Comparison of ENCODE assay signal across 24 mouse cellular contexts in the genomic region with DNA sequence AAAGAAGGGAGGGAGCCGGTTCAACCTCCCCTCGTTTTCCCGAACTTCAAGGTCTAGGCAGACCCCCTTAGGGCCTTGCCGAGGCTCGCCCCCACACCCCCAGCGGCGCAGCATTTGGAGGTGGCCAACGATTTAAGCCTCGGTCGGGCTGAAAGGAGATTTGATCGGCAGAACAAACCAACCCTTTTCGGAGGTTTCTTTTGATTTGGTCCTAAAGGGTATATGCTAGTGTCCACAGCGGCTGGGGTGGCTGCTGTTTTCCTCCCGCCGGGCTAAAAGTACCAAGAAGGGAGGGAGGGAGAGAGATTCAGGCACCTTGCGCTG. TPM values are rescaled to one million over a fixed set of nuclear protein-coding genes. Genes with fewer than 3 reads are reported as not detected.
A peak's percentile ranks its signal among the peaks of the same experiment; 100 is the strongest.
DNase-seq lines count a peak whose midpoint lies in the region; ATAC-seq and TF ChIP-seq lines count a peak whose summit lies in the region.
"Had no signal": no experiment of that assay in that cellular context is flagged by ENCODE, and none has a peak within 500 bp of the region (broad histone marks: within the 10 kb centered on the region; RNA-seq: fewer than 3 reads in every experiment).

No protein-coding gene starts in this region.

- no peak for ATAC-seq in heart, embryonic 11.5 days (replicated peaks; ENCODE audit: insufficient number of reproducible peaks, low FRiP score, low TSS enrichment)
- ATAC-seq in lung, embryonic 16.5 days (ENCODE audit: low read depth), result no peak
- no peak for ATAC-seq in neural tube, embryonic 13.5 days (ENCODE audit: low read depth)
- no peak for ATAC-seq in forebrain, postnatal 0 days
- ATAC-seq: activated CD4-positive, CD25-positive, alpha-beta regulatory T cell, adult 4 months; forebrain, embryonic 14.5 days; midbrain, embryonic 15.5 days had no signal

- no peak overlapping the region for H3K27ac ChIP-seq in heart, embryonic 11.5 days (ENCODE audit: low read depth, low read length)
- no peak overlapping the region for H3K27ac ChIP-seq in lung, embryonic 16.5 days (ENCODE audit: low read length)
- peak overlapping the region; percentile 99 for H3K27ac ChIP-seq in limb, embryonic 10.5 days
- peak overlapping the region; percentile 69; the same call in 1 of the 2 replicates for H3K27ac ChIP-seq in neural tube, embryonic 13.5 days (replicated peaks)
- no peak overlapping the region for H3K27ac ChIP-seq in forebrain, postnatal 0 days (ENCODE audit: low read depth, low read length)
- H3K27ac ChIP-seq: embryonic facial prominence, embryonic 15.5 days; hindbrain, embryonic 15.5 days; liver, embryonic 13.5 days; midbrain, embryonic 15.5 days; stomach, postnatal 0 days had no signal

- H3K9me3 ChIP-seq in heart, embryonic 11.5 days (replicated peaks; ENCODE audit: control insufficient read depth, low read length), result no peaks in the 10 kb centered on the region
- H3K9me3 ChIP-seq in lung, embryonic 16.5 days (ENCODE audit: control insufficient read depth, low read length), result no peaks in the 10 kb centered on the region
- no peaks in the 10 kb centered on the region for H3K9me3 ChIP-seq in limb, embryonic 10.5 days (replicated peaks)
- H3K9me3 ChIP-seq in neural tube, embryonic 13.5 days, result no peaks in the 10 kb centered on the region
- no peaks in the 10 kb centered on the region for H3K9me3 ChIP-seq in forebrain, postnatal 0 days (ENCODE audit: low read length)
- H3K9me3 ChIP-seq: embryonic facial prominence, embryonic 15.5 days; hindbrain, embryonic 15.5 days; liver, embryonic 13.5 days; midbrain, embryonic 15.5 days had no signal

- H3K4me3 ChIP-seq in heart, embryonic 11.5 days (ENCODE audit: low read depth, low read length), result 0 out of 2 replicates have a peak overlapping the region, but pooled peaks have one; percentile 4
- H3K4me3 ChIP-seq in lung, embryonic 16.5 days (ENCODE audit: low read length), result 0 out of 2 replicates have a peak overlapping the region, but pooled peaks have one; percentile 10
- peak overlapping the region; percentile 90 for H3K4me3 ChIP-seq in limb, embryonic 10.5 days
- H3K4me3 ChIP-seq in neural tube, embryonic 13.5 days, result peak overlapping the region; percentile 25
- H3K4me3 ChIP-seq in forebrain, postnatal 0 days (ENCODE audit: low read depth, low read length), result no peak overlapping the region
- H3K4me3 ChIP-seq: embryonic facial prominence, embryonic 15.5 days; hindbrain, embryonic 15.5 days; liver, embryonic 13.5 days; midbrain, embryonic 15.5 days had no signal

- intact Hi-C loops in heart, postnatal 10 days (cut with DNase I), result no loop called here

- H3K4me1 ChIP-seq in heart, embryonic 11.5 days (ENCODE audit: control insufficient read depth, insufficient read depth, low read length), result peaks cover 5% of the 10 kb centered on the region; the same call in 1 of the 2 replicates
- 0 out of 2 replicates have a peak, but pooled peaks cover 5% of the 10 kb centered on the region for H3K4me1 ChIP-seq in lung, embryonic 16.5 days (replicated peaks; ENCODE audit: control insufficient read depth, insufficient read depth, low read length)
- H3K4me1 ChIP-seq in limb, embryonic 10.5 days, result peaks cover 82% of the 10 kb centered on the region
- H3K4me1 ChIP-seq in neural tube, embryonic 13.5 days (replicated peaks), result peaks cover 4% of the 10 kb centered on the region
- H3K4me1 ChIP-seq in forebrain, postnatal 0 days (ENCODE audit: insufficient read depth), result no peaks in the 10 kb centered on the region
- H3K4me1 ChIP-seq: hindbrain, embryonic 15.5 days; midbrain, embryonic 15.5 days had no signal

- DNase-seq in heart, postnatal 10 days, result no peak
- DNase-seq in lung, postnatal 14 days, result no peak
- no peak for DNase-seq in limb, embryonic 10.5 days (ENCODE audit: low spot score)
- no peak for DNase-seq in forebrain, postnatal 0 days
- DNase-seq in cerebellum, postnatal 14 days, result no peak
- DNase-seq: cerebellum, adult 18-20 months; layer of hippocampus, postnatal 36 days; liver, embryonic 13.5 days; lung, postnatal 36 days; thymus, postnatal 36 days had no signal

- H3K27me3 ChIP-seq in heart, embryonic 11.5 days (ENCODE audit: control insufficient read depth, insufficient read depth, low read length), result peaks cover 95% of the 10 kb centered on the region
- H3K27me3 ChIP-seq in lung, embryonic 16.5 days (ENCODE audit: control insufficient read depth, insufficient read depth, low read depth, low read length), result peaks cover 95% of the 10 kb centered on the region
- peaks cover 89% of the 10 kb centered on the region for H3K27me3 ChIP-seq in limb, embryonic 10.5 days (ENCODE audit: low read depth, poor library complexity, severe bottlenecking)
- H3K27me3 ChIP-seq in neural tube, embryonic 13.5 days, result peaks cover 97% of the 10 kb centered on the region
- H3K27me3 ChIP-seq in forebrain, postnatal 0 days (ENCODE audit: insufficient read depth, low read length), result peaks cover 94% of the 10 kb centered on the region

- H3K36me3 ChIP-seq in heart, embryonic 11.5 days (ENCODE audit: control insufficient read depth, insufficient read depth, low read length), result no peaks in the 10 kb centered on the region
- no peaks in the 10 kb centered on the region for H3K36me3 ChIP-seq in lung, embryonic 16.5 days (ENCODE audit: control insufficient read depth, insufficient read depth, low read length)
- peaks cover 16% of the 10 kb centered on the region for H3K36me3 ChIP-seq in limb, embryonic 10.5 days
- H3K36me3 ChIP-seq in neural tube, embryonic 13.5 days, result no peaks in the 10 kb centered on the region
- no peaks in the 10 kb centered on the region for H3K36me3 ChIP-seq in forebrain, postnatal 0 days (ENCODE audit: insufficient read depth)
- H3K36me3 ChIP-seq: embryonic facial prominence, embryonic 15.5 days; hindbrain, embryonic 15.5 days; liver, embryonic 13.5 days; midbrain, embryonic 15.5 days had no signal

- no peak overlapping the region; the same call in 1 of the 2 replicates for H3K4me2 ChIP-seq in heart, embryonic 11.5 days
- no peak overlapping the region for H3K4me2 ChIP-seq in lung, embryonic 16.5 days (ENCODE audit: low read depth, low read length)
- peak overlapping the region; percentile 42 for H3K4me2 ChIP-seq in neural tube, embryonic 13.5 days
- no peak overlapping the region for H3K4me2 ChIP-seq in forebrain, postnatal 0 days (ENCODE audit: low read depth)
- H3K4me2 ChIP-seq: embryonic facial prominence, embryonic 15.5 days; hindbrain, embryonic 15.5 days; liver, embryonic 13.5 days; midbrain, embryonic 15.5 days had no signal

- no peak overlapping the region for H3K9ac ChIP-seq in heart, embryonic 11.5 days (ENCODE audit: low read depth, low read length)
- no peak overlapping the region for H3K9ac ChIP-seq in lung, embryonic 16.5 days (ENCODE audit: low read length)
- peak overlapping the region; percentile 55 for H3K9ac ChIP-seq in neural tube, embryonic 13.5 days
- H3K9ac ChIP-seq in forebrain, postnatal 0 days, result no peak overlapping the region
- H3K9ac ChIP-seq: embryonic facial prominence, embryonic 15.5 days; hindbrain, embryonic 15.5 days; liver, embryonic 13.5 days; midbrain, embryonic 15.5 days had no signal

- WGBS in heart, embryonic 11.5 days (ENCODE audit: insufficient replicate concordance), result 2% methylated on average over 16 of the region's 16 CpGs
- under 1% methylated on average over 16 of the region's 16 CpGs for WGBS in lung, embryonic 16.5 days
- WGBS in limb, embryonic 10.5 days, result under 1% methylated on average over 16 of the region's 16 CpGs
- WGBS in neural tube, embryonic 13.5 days, result 2% methylated on average over 16 of the region's 16 CpGs
- 2% methylated on average over 16 of the region's 16 CpGs for WGBS in forebrain, postnatal 0 days

- TF ChIP-seq CTCF in forebrain, postnatal 0 days (IDR thresholded peaks at IDR 0.05; ENCODE audit: low read depth), result no peak

RNA-seq across cellular contexts. Expression of a gene that starts 3.8 kb away (rescaled TPM):
- not detected in 2 replicates for polyA plus RNA-seq in heart, embryonic 11.5 days (2014; fragmentation: Nextera tagmentation; extraction: Ambion mirVana)
- total RNA-seq in heart, postnatal 10 days (2021), result not detected
- not detected in 2 replicates for polyA plus RNA-seq in lung, embryonic 16.5 days (2015; fragmentation: Nextera tagmentation; extraction: Ambion mirVana)
- polyA plus RNA-seq in limb, embryonic 10.5 days (2016; fragmentation: Nextera tagmentation; extraction: Ambion mirVana), result 71.6 and 74.9 TPM in 2 replicates
- polyA plus RNA-seq in neural tube, embryonic 13.5 days (2015; fragmentation: Nextera tagmentation; extraction: Ambion mirVana), result 4.7 and 5.7 TPM in 2 replicates
- total RNA-seq in forebrain, postnatal 0 days (2014; rRNA removed), result not detected in 2 replicates
- not detected in 2 replicates for polyA plus RNA-seq in forebrain, postnatal 0 days (2015; fragmentation: Nextera tagmentation; extraction: Ambion mirVana)
- total RNA-seq: layer of hippocampus, postnatal 36 days had no signal
- polyA plus RNA-seq: activated CD4-positive, CD25-positive, alpha-beta regulatory T cell, adult 4 months; brain, embryonic 14.5 days; cortical plate, adult 2 months; embryonic facial prominence, embryonic 15.5 days; forebrain, embryonic 14.5 days; heart, embryonic 16.5 days; hindbrain, embryonic 15.5 days; large intestine, adult 2 months; liver, embryonic 13.5 days; spleen, adult 2 months; stomach, postnatal 0 days had no signal

RNA-seq across cellular contexts. Expression of a gene that starts 8.7 kb away (rescaled TPM):
- polyA plus RNA-seq in heart, embryonic 11.5 days (2014; fragmentation: Nextera tagmentation; extraction: Ambion mirVana), result 0.20 and 0.97 TPM in 2 replicates
- total RNA-seq in heart, postnatal 10 days (2021), result not detected
- 0.21 TPM in 1 of 2 replicates, not detected in the other for polyA plus RNA-seq in lung, embryonic 16.5 days (2015; fragmentation: Nextera tagmentation; extraction: Ambion mirVana)
- 175 and 195 TPM in 2 replicates for polyA plus RNA-seq in limb, embryonic 10.5 days (2016; fragmentation: Nextera tagmentation; extraction: Ambion mirVana)
- 77.8 and 86.6 TPM in 2 replicates for polyA plus RNA-seq in neural tube, embryonic 13.5 days (2015; fragmentation: Nextera tagmentation; extraction: Ambion mirVana)
- total RNA-seq in forebrain, postnatal 0 days (2014; rRNA removed), result not detected in 2 replicates
- polyA plus RNA-seq in forebrain, postnatal 0 days (2015; fragmentation: Nextera tagmentation; extraction: Ambion mirVana), result not detected in 2 replicates
- total RNA-seq: layer of hippocampus, postnatal 36 days had no signal
- polyA plus RNA-seq: activated CD4-positive, CD25-positive, alpha-beta regulatory T cell, adult 4 months; cortical plate, adult 2 months; embryonic facial prominence, embryonic 15.5 days; forebrain, embryonic 14.5 days; heart, embryonic 16.5 days; spleen, adult 2 months; stomach, postnatal 0 days had no signal

RNA-seq across cellular contexts. Expression of a gene that starts 11.3 kb away (rescaled TPM):
- polyA plus RNA-seq in heart, embryonic 11.5 days (2014; fragmentation: Nextera tagmentation; extraction: Ambion mirVana), result 0.20 TPM in 1 of 2 replicates, not detected in the other
- total RNA-seq in heart, postnatal 10 days (2021), result not detected
- not detected in 2 replicates for polyA plus RNA-seq in lung, embryonic 16.5 days (2015; fragmentation: Nextera tagmentation; extraction: Ambion mirVana)
- 2.7 and 11.1 TPM in 2 replicates for polyA plus RNA-seq in limb, embryonic 10.5 days (2016; fragmentation: Nextera tagmentation; extraction: Ambion mirVana)
- 0.08 and 0.32 TPM in 2 replicates for polyA plus RNA-seq in neural tube, embryonic 13.5 days (2015; fragmentation: Nextera tagmentation; extraction: Ambion mirVana)
- not detected in 2 replicates for total RNA-seq in forebrain, postnatal 0 days (2014; rRNA removed)
- not detected in 2 replicates for polyA plus RNA-seq in forebrain, postnatal 0 days (2015; fragmentation: Nextera tagmentation; extraction: Ambion mirVana)
- total RNA-seq: layer of hippocampus, postnatal 36 days had no signal
- polyA plus RNA-seq: activated CD4-positive, CD25-positive, alpha-beta regulatory T cell, adult 4 months; brain, embryonic 14.5 days; cortical plate, adult 2 months; forebrain, embryonic 14.5 days; heart, embryonic 16.5 days; hindbrain, embryonic 15.5 days; large intestine, adult 2 months; liver, embryonic 13.5 days; midbrain, embryonic 15.5 days; spleen, adult 2 months; stomach, postnatal 0 days had no signal

RNA-seq across cellular contexts. Expression of a gene that starts 18.5 kb away (rescaled TPM):
- 0.13 and 0.29 TPM in 2 replicates for polyA plus RNA-seq in heart, embryonic 11.5 days (2014; fragmentation: Nextera tagmentation; extraction: Ambion mirVana)
- not detected for total RNA-seq in heart, postnatal 10 days (2021)
- polyA plus RNA-seq in lung, embryonic 16.5 days (2015; fragmentation: Nextera tagmentation; extraction: Ambion mirVana), result 0.06 and 0.41 TPM in 2 replicates
- polyA plus RNA-seq in limb, embryonic 10.5 days (2016; fragmentation: Nextera tagmentation; extraction: Ambion mirVana), result 95.7 and 123 TPM in 2 replicates
- polyA plus RNA-seq in neural tube, embryonic 13.5 days (2015; fragmentation: Nextera tagmentation; extraction: Ambion mirVana), result 125 and 130 TPM in 2 replicates
- total RNA-seq in forebrain, postnatal 0 days (2014; rRNA removed), result not detected in 2 replicates
- polyA plus RNA-seq in forebrain, postnatal 0 days (2015; fragmentation: Nextera tagmentation; extraction: Ambion mirVana), result not detected in 2 replicates
- total RNA-seq: layer of hippocampus, postnatal 36 days had no signal
- polyA plus RNA-seq: brain, embryonic 14.5 days; cortical plate, adult 2 months; forebrain, embryonic 14.5 days; midbrain, embryonic 15.5 days had no signal

RNA-seq across cellular contexts. Expression of a gene that starts 27.7 kb away (rescaled TPM):
- polyA plus RNA-seq in heart, embryonic 11.5 days (2014; fragmentation: Nextera tagmentation; extraction: Ambion mirVana), result 0.49 TPM in 2 replicates
- under 1 TPM; 0.40 to 0.41 TPM for total RNA-seq in heart, postnatal 10 days (2021)
- 5.8 and 6.9 TPM in 2 replicates for polyA plus RNA-seq in lung, embryonic 16.5 days (2015; fragmentation: Nextera tagmentation; extraction: Ambion mirVana)
- polyA plus RNA-seq in limb, embryonic 10.5 days (2016; fragmentation: Nextera tagmentation; extraction: Ambion mirVana), result 24.7 and 24.8 TPM in 2 replicates
- polyA plus RNA-seq in neural tube, embryonic 13.5 days (2015; fragmentation: Nextera tagmentation; extraction: Ambion mirVana), result 117 and 125 TPM in 2 replicates
- total RNA-seq in forebrain, postnatal 0 days (2014; rRNA removed), result not detected in 2 replicates
- polyA plus RNA-seq in forebrain, postnatal 0 days (2015; fragmentation: Nextera tagmentation; extraction: Ambion mirVana), result not detected in 2 replicates
- total RNA-seq: layer of hippocampus, postnatal 36 days had no signal
- polyA plus RNA-seq: activated CD4-positive, CD25-positive, alpha-beta regulatory T cell, adult 4 months; cortical plate, adult 2 months; embryonic facial prominence, embryonic 15.5 days; forebrain, embryonic 14.5 days; midbrain, embryonic 15.5 days had no signal

Comparison
In these comparisons a context has a peak if more than half of its experiments do, and no peak if none do; other contexts are left out.
1. H3K27ac ChIP-seq: peak in limb, embryonic 10.5 days (single experiment) and neural tube, embryonic 13.5 days (single experiment); none in heart, embryonic 11.5 days (single experiment), lung, embryonic 16.5 days (single experiment) and forebrain, postnatal 0 days (single experiment).
2. RNA of a gene that starts 3.8 kb away (polyA plus RNA-seq): 71.6 to 74.9 TPM in limb, embryonic 10.5 days; 4.7 to 5.7 TPM in neural tube, embryonic 13.5 days, not detected in heart, embryonic 11.5 days, not detected in lung, embryonic 16.5 days and not detected in forebrain, postnatal 0 days; every median in the first group is over 10 times any median in the second.
3. RNA of a gene that starts 8.7 kb away (polyA plus RNA-seq): 175 to 195 TPM in limb, embryonic 10.5 days and 77.8 to 86.6 TPM in neural tube, embryonic 13.5 days; 0.20 to 0.97 TPM in heart, embryonic 11.5 days, 0.21 TPM in lung, embryonic 16.5 days and not detected in forebrain, postnatal 0 days; every median in the first group is over 10 times any median in the second.